Mouse (Mus musculus) embryonic stem cell, embryonic (primary cell): ENCODE measurements at regions not wholly inside any gene's neighbourhood (a gene's known extent, or its start where the extent isn't known, plus 50 kb on each side); places are given as distances from the start of the nearest gene placed in this dataset.

Source experiments
- CTCF ChIA-PET, 4 experiments: fragments of 300-600 bp in 2 of 4; fragments of 350-600 bp in 2 of 4; sonication (Branson Sonifier 250); formaldehyde crosslinking; loops; one replicate each; lab custom pipeline; 2022; ENCODE audit warnings: inconsistent platforms in 2 of 4; lab: Charles Lee
- POLR2A ChIA-PET, 4 experiments: fragments of 300-600 bp in 2 of 4; fragments of 350-600 bp in 2 of 4; sonication (Branson Sonifier 250); formaldehyde crosslinking; loops; one replicate each; lab custom pipeline; 2022; ENCODE audit warnings: antibody characterized with exemption in 4 of 4, inconsistent platforms in 1 of 4; lab: Charles Lee

GRCm38 (mm10) chr17:87202958-87203720, 62.6 kb downstream of the Mcfd2 start:
- ChIA-PET POLR2A (interaction anchor here in 2 of 4 experiments (1.0 to 1.2 kb wide), 7 partner anchors 9 to 106 kb away, joined by 3 to 7 read pairs (median 3); no protein-coding TSS in a partner anchor), CTCF (no interaction called here)

DNA sequence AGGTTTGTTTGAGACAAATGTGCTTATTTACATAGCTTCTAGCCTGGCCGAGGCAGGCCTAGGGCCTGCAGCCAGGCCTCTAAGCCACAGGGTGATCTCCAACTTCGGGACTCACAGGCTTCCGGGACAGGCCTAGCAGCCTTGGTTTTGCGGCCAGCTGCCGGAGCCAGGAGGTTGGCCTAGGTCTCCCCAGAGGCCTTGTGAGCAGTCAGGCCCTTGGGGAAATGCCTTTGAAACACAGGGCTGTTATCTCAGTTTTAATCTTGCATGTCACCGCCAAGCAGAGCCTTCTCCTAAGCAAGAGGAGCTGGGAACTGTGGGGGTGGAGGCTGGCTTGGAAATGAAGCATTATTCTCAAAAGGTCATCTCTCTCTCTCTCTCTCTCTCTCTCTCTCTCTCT, 63.2 kb downstream of the Mcfd2 start:
- ChIA-PET CTCF (no interaction called here), POLR2A (interaction anchor here in 1 of 4 experiments (1.1 to 1.2 kb wide), 2 partner anchors 11 to 66 kb away, joined by 3 read pairs; no protein-coding TSS in a partner anchor)

- POLR2A ChIA-PET = no interaction called here
- CTCF ChIA-PET = no interaction called here
Observed at GRCm38 (mm10) chr17:87200721-87201242, 65.0 kb downstream of the Mcfd2 start.

- ChIA-PET POLR2A (no interaction called here), CTCF (no interaction called here)
Observed at GRCm38 (mm10) chr17:87200134-87200533, 65.6 kb downstream of the Mcfd2 start.

GRCm38 (mm10) chr17:87199134-87199533, 66.6 kb downstream of the Mcfd2 start:
- ChIA-PET POLR2A (interaction anchor here in 2 of 4 experiments (0.9 to 1.6 kb wide), 3 partner anchors 23 to 92 kb away, joined by 3 read pairs; no protein-coding TSS in a partner anchor), CTCF (interaction anchor here in 1 of 4 experiments (0.6 kb wide), 1 partner anchor 1565 kb away, joined by 9 read pairs; no protein-coding TSS in a partner anchor)

GRCm38 (mm10) chr17:87197434-87197833, 68.3 kb downstream of the Mcfd2 start:
- ChIA-PET CTCF (interaction anchor here in 2 of 4 experiments (0.6 to 1.1 kb wide), 4 partner anchors 135 to 1353 kb away, joined by 3 to 5 read pairs (median 4); no protein-coding TSS in a partner anchor), POLR2A (interaction anchor here in 2 of 4 experiments (0.6 to 1.6 kb wide), 5 partner anchors 15 to 90 kb away, joined by 3 read pairs; partner anchors contain the start of gene Socs5 (in 1 of the 2))

- ChIA-PET POLR2A (interaction anchor here in 3 of 4 experiments (0.6 to 2.0 kb wide), 6 partner anchors 9 to 298 kb away, joined by 3 to 7 read pairs (median 4); no protein-coding TSS in a partner anchor), CTCF (interaction anchor here in 1 of 4 experiments (0.6 to 0.7 kb wide), 2 partner anchors 150 to 257 kb away, joined by 3 to 4 read pairs; no protein-coding TSS in a partner anchor)
Observed at GRCm38 (mm10) chr17:87194639-87195038, 71.1 kb downstream of the Mcfd2 start.

DNA sequence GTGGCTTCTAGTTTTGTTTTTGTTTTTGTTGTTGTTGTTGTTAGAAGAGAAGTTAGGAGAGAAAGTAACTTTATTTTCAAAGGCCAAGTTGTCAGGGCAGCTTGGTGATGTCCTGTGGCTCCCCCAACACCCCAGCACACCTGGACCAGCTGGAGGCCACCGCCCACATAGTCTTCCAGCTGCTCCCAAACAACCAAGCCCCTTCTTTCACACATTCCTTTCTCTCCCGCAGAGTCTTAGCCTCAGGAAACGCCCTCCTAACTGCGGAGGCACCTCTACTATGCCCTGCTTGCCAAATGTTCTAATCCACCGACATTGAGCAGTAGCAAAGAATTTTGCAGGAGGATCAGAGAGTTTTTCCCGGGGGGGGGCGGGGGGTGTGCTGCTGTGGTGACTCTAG, 72.3 kb downstream of the Mcfd2 start:
- POLR2A ChIA-PET = interaction anchor here in 3 of 4 experiments (0.6 to 2.6 kb wide), 12 partner anchors 10 to 358 kb away, joined by 3 to 9 read pairs (median 4); partner anchors contain the start of gene Ttc7 (in 1 of the 3)
- CTCF ChIA-PET = interaction anchor here in 1 of 4 experiments (0.7 kb wide), 2 partner anchors 344 to 377 kb away, joined by 4 to 5 read pairs; no protein-coding TSS in a partner anchor

DNA sequence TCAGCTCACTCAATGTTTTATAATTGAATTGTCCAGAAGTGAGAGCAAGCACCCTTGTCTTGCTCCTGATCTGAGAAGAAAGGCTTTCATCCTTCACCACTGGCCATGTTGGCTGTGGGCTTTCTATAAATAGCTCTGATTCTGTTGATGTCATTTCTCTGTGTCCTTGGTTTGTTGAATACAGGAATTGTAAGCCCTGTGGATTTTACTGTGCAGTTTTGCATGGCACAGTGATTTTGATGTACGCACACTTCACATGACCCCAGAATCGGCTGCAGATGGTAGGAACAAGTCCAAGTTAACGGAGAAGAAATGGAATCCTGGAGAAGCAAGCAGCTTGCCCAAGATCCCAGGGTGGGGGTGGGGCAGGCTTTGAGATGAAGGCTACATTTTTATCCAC, 76.1 kb downstream of the Mcfd2 start:
- POLR2A ChIA-PET = no interaction called here
- CTCF ChIA-PET = no interaction called here
